Mouse (Mus musculus) liver (tissue): ENCODE results near the gene Phf19.

ENCODE experiments used
- DNase-seq: peaks from one replicate; pipeline ENCODE4 v3.0.0-alpha.2; 2020; ENCODE audit warnings: mixed read lengths

Phf19 gene

DNA sequence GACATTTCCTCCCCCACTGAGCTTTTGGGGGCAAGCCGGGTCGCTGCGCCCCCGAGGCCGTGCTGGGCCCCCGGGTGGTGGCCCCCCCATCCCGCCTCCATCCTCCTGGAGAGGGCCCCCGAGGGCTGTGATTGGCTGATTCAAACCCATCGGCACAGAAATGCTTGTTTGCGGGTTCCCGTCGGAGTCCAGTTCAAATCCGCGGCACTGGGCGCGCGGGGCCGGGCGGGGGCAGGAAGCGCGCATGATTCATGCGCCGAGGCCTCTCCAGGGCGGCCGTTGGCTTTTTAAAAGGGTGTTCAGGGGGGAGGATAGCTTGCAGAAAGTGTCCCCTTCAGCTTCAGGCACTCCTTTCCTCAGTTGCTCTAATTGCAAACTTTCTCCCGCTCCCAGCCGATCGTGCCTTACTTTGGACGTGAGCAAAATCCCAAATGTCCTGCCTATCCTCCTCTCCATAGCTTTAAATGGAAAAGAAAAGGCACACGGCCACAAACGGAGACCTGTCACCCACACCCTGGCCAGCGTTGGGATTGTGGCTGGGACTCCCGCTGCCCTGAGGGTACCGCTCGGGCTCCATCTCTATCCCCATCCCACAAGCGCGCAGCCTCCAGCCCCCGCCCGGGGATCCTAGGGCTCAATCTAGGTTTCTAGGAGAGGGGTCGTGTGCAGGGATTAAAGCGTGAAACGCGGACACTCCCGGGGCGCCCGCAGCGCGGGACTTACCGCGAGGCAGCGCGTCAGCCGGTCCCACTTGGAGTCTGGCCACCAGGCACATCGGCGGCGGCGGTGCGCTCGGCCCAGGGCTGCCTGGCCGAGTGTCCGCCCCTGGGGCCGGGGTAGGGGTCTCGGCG lies at the start of gene Phf19:
Gene Phf19 (minus strand): TSS at position 809 of the 851 bp plus-strand sequence.
- peak; percentile 55 for DNase-seq

DNA sequence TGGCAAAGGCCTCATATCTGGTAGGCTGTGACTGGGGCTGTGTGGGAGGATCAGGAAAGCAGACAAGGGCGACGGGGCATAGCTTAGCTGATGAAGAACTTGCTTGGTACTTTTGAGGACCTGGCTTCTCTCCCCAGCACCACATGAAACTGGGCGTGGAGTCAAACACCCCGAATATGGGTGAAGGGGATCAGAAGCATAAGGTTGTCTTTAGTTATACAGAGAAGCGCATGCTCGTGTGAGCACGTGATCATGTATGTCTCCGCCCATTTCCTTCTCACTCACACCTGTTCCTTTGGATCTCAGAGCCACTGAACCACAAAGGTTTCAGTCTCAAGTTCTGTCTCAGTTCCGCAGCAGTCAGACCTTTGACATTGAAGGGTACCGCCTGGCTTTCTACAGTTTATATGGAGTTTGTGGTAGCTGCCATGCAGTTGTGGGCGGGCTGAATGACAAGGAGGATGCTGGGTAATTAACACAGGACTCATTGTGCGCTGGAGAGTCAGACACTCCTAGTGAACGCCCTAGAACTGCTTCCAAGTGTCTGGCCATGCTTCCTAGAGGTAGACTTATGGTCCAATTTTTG lies 49.6 kb upstream of the Phf19 start:
- no peak for DNase-seq

DNA sequence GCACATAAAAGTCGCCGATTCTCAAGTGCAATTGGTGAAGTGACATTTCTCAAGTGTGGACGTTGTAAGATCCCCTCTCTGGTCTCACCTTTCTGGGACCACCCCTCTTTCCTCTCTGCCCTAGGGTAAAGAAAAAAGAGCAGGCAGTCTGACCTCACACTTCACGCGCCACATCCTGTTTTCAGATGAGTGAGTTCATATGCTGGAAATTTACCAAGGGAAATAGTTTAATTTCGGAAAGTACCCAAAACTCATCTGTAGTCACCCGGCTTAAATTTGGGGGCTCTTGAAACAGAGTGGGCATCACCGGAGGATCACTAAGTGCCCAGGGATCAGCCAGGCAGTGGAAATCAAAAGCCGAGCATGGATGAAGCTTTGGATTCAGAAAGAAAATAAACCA lies 49.1 kb upstream of the Phf19 start:
- DNase-seq, result no peak

DNA sequence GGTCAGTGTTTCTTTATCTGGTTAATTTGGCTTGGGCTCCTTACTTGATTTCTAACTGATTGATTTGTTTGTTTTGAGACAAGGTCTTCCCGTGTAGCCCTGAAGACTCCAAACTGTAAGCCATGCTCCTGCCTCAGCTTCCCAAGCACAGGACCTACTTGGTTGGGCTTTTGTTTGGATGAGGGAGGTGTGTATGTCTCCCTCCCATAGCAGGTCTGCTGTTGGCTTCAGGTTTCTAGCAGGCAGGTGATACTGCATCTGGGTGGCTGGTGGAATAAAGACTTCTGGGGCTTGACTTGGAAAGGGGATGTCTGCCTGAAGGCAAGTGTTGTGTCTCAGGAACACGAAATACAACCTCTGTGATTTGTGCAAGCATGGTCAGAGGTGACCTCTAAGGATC lies 48.4 kb upstream of the Phf19 start:
- DNase-seq, result no peak

DNA sequence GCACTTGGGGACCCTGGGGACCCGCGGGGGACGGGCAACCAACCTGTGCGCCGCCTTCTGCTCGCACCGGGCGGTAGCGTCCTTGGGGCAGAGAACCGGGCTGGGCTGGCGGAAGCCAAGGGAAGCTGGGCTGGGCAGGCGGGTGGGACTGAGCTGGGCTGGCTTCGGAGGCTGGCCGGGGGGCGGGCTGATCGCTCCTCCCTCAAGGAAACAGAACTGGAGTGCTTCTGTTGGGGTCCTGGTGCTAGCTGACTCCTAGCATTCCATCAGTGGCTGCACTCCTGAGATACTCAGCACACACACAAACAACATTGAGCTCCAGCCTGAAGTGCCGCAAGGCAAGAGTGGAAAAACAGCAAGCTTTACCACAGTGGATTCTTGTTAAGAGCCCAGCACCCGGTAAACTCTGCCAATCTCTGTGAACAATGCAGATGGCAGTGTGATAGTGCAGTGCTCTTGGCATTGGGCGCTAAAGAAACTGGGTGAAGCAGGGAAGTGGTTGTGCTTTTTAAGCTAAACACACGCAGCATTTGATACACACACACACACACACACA lies 47.7 kb upstream of the Phf19 start, which contains the start of gene Traf1:
Gene Traf1 (minus strand): TSS at position 292 of the 556 bp plus-strand sequence.
- DNase-seq, result peak; percentile 44

DNA sequence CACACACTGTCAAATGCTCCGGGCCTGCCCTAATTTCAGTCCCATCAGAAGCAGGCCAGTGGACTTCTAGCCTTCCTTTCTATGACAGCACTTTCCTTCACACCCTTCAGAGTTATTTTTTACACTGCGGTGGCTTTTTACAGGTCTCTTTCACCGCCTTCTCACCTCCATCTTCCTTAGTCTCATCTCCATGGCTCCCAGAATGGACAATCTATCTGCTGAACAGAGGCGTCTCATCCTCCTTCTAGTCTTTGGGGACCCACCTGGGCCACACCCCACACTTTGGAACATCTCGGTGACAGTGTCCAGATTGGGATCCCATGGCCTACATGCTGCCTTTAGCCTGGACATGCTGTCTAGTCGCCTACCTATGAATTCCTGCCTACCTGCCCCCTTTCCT lies 47.1 kb upstream of the Phf19 start:
- no peak for DNase-seq

DNA sequence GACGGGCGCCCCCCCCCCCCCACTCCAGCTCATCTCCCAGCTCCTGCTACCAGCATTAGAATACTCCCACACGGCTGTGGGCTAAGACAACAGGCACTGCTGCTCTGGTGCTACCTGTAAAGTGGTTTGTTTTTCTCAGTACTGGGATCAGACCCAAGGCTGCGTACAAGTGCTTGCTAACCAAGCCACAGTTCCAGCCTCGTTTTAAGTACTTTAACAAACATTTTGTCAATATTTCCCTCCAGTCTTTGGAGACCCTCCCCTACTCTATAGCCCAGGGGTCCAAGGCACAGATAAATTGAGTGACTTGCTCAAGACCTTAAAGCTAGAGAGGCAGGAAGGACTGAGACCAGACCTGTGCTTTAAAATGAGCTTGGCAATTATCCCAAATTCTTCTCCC lies 46.6 kb upstream of the Phf19 start:
- no peak for DNase-seq

DNA sequence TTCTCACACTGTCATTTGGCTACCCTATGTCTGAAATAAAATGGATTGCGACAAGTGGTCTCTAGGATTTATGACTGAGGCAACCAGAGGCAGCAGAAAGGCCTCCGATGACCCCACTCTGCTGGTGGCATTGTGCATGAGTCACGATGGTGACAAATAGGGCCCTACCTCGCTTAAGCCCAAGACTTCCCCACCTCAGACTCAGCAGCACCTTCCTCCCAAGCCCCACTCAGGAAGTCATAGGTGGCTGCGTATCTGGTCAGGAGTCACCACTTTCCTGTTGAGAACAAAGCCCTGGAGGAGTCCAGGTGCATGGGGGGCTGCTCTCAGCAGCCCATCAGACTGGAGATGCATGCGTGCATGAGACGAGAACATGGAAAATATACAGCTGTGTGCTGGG lies 44.8 kb upstream of the Phf19 start:
- no peak for DNase-seq

DNA sequence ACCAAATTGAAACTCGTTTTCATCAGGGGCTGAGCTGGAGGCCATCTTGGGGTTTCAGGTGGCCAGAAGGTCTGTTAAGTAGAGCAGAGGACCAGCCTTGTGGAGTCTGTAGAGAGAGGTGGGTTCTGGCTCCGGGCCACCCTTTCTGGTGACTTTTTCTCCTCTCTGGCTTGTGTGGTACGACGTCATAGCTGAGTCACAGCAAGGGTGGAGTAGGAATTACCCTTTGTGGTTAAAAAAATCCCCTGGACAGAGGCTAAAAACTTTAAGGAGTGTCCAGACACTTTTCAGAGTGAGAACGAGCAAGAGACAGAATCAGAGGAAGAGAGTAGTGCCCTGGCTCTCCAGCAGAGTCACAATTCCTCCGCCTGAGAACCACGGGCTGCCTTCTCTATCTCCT lies 44.2 kb upstream of the Phf19 start:
- no peak for DNase-seq

DNA sequence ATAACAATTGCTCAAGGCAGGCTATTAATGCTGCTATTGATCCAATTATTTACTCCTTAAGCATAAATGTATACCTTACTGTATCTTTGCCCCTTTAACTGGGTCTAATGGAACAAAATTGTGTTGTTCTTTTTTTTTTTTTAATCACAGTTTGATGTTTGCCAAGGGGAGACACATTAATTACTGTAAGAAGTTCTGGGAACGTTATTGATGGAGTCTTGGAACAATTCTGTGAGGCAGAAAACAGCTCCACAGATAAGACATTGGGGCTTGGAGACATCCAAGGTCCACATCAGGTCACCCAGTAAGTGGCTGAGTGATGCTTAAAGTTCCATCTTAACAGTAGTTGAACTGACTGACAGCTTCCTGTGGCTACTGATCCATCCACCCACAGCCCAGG lies 43.6 kb upstream of the Phf19 start:
- DNase-seq, result no peak

DNA sequence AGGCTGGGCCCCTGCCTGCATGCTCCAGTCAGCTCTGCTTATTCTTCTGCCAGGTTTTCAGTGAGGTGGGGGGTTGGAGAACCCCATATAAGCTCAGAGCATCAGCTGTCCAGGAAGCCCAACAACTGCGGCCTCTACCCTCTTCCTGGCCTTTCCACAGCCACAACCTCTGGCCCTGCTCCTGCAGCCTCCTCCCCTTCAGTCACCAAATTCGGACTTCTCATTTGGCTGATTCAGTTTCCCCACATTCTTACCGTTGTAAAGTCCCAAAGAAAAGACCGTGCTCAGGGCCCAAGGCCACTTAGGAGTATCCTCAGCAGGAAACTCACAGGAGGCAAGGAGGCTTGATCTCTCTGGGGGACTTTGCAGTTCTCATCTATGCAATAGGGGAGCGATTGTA lies 43.1 kb upstream of the Phf19 start:
- DNase-seq, result no peak

DNA sequence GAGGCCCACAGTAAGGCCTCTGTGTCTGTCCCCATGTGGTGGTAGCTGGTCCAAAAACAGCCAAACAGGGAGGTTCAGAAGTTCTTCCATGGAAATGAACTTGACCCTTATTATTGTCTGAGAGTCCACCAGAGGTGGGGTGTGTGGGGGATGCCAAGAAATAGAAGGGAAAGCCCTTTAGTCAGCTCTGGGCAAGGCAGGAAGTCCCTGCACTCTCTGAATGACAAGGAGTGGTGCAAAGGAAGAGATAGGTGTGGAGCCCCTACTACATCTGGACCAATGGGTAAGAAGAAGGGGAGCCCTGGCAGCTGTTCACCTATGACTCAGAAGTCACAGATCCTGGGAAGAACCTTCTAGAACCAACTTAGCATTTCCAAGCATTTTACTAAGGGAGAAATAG lies 40.5 kb upstream of the Phf19 start:
- no peak for DNase-seq

DNA sequence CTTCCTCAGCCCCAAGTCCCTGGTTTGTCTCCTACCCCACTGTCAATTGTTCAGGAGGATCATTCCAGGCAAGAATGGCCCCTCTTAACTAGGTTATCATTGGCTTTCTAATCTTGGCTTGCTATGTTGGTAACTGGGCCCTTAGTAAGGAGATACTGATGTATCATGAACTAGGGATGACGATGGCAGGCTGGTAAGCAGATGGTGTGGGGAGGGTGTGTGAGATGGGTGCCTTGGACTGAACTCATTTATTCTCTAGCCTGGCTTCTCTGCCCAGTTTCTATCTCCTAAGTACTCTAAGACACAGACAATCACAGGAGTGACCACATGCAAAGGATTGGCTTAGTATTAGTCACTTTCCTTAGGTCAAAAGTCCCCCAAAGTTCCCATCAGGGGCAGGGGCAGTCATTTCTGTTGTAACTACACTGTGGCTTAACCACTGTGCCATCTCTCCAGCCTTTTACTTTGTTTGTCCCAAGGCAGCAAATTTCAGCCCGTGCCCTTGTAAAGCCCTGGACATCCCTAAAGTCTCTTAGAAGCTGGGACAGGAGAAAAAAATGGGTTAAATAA lies 39.8 kb upstream of the Phf19 start:
- no peak for DNase-seq

DNA sequence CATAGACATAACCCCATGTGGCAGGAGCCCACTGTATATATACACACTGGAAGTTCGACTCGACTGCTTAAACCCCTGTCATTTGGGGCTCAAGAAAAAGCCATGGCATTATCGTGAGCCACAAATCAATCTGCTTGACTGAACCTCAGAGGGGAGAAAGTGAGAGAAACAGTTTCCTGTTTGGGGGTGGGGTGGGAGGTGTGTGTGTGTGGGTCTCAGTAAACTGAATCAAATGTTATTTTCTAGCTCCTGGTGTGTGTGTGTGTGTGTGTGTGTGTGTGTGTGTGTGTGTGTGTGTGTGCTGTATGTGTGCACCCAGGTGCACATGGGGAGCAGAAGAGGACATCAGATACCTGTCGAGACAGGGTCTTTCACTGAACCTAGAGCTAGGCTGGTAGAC lies 39.2 kb upstream of the Phf19 start:
- no peak for DNase-seq

DNA sequence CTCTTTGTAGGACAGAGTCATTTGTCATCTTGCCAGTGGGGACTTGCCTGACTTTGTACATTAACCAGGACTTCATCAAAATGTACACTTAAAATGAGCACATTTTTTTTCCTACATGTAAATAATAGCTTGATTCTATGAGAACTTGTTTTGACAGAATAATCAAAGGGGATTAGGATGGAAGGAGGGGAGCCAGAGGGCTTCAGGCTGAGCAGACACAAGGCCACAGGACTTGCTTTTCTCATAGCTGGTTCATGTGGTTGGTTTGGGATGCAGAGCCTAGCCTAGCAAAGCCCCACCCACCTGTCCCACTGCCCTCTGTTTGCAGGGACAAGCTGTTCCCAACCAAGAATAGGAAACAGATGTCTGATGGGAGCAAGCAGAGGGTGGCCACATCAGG lies 37.6 kb upstream of the Phf19 start:
- DNase-seq, result no peak

DNA sequence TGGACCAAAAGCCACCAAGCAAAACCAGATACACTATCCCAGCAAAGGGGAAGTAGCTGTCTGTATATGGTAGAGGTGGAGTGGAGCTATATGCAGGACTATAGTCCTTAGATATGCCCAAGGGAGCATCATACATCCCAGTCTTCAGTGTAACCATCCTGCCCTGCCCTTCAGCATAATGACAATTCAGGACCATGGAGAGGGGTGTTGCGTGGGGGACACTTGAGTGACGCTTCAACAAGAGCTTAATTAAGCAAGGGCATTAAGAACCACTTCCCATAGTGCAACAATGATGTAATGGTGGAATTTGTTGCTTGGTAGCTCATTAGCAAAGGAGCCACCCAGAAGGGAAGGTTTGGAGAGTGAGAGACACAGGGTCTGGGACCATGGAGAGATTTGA lies 34.8 kb upstream of the Phf19 start:
- DNase-seq, result no peak

DNA sequence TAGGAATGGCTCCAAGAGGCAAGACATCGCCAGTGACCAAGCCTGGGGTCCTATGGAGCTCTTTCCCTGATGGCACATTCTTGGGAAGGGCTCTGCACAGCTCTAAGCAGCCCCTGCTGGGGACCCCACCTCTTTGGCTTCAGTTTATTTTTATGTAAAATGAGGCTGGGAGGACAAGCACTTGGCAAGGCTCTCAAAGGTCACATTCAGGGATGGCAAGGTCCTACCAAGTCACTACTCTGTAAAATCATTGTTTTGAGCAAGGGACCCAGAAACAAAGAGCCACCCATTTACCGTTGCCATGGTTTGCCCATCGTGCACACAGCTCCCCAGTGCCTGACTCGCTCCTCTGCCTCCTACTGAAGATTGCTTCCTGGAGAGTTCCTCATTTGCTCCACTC lies 32.2 kb upstream of the Phf19 start:
- no peak for DNase-seq

DNA sequence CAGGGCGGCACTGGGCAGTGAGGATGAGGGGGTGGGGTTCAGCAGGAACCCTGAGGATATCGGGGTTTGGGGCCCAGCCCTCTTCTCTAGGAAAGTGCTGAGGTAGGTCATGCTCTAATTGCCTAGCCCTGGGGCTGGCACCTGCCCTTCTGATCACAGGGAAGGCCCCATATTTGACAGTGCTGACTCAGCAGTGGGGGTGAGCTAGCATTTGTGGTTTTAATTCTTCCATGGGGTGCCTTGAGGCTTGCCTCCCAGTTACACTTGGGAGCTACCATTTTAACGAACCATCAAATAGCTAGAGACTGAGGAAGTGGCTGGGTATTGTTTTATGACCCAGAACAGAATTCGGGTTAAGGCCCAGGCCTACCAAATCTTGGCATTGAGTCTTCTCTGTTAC lies 31.8 kb upstream of the Phf19 start:
- no peak for DNase-seq

DNA sequence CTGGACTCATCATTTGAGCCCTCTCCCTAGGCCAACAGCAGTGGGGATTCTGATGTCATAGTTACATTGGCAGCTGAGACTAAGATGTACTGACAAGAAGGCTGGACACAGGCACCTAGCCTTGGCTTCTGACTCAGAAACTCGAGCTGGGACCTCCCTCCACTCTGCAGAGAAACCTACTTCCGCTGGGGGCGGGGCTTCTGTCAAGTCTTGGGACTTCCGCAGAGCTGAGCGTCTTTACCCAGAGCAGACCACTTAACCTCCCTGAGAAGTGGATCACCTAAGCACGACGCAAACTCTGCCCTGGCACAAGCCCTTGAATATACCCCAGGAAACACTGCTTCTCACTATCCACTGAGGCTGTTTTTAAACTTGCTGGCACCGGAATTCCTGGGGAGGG lies 30.9 kb upstream of the Phf19 start:
- peak; percentile 64 for DNase-seq

DNA sequence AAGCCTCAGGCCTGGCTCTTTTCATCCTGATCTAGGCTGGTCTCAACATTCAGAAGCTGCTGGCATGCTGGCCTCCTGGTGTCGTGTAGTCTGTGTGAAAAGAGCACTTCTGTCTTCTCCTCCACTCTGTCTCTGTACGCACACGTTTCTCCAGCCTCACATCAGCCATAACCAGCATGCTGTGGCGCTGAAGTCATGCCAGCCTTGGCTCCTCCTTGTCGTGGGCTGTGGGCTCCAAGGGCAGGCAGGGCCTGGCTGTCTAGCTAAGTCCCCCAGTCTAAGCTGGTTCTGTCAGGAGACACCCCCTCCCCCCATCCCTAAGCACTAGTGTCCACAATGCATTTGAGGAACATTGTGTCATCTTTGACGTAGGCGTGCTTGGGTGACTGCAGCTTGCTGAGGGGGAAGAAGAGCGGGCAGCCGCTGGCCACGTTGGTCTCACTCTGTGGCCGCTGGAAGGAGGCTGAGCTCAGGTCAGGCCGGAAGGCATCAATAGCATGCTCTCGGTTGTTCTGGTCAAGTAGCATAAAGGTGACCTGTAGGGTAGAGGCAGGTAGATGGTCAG lies 29.8 kb upstream of the Phf19 start:
- DNase-seq, result no peak

DNA sequence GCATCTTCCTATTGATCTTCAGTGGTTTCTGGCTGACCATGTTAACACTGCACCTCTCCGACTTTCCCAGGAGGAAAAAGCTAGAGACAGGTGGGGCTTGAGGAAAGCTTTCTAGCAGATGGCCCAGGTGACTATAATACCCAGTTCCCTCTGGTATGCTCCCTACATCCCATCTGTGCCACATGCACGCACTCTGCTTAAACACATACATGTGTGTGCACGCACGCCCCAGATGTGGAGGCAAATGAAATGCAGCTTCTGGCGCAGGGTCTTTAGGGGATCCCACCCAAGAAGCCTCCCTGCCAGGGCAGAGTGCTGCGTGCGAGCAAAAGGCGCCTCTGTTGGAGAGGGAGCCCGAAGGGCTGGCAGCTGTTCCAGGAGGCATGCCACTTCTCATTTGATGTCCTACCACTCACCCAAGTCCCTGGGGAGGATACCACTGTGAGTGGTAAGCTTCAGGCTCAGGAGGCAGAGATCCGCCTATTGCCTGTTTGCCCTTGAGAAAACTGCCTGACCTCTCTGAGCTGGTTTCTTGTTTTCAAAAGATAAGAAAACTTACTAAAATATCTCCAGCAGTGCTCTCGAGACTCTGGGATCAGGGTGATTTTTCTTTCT lies 27.3 kb upstream of the Phf19 start:
- no peak for DNase-seq

DNA sequence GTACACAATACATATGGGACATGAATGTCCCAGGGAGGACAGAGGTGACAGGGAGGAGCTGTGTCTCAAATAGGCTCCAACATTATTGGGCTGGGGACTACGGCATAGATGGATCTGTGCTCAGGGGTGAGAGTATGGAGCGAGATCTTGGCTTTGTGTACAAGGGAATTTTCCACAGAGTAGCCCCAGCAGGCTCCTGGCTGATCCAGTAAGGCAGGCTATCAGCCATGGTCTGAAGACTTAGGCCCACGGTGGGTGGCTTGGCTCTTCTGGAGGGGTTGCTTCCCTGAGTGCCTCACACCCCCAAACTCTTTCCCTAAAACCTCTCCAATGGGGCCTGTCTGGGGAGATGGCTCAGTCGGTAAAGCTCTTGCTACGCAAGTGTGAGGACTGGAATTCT lies 26.4 kb upstream of the Phf19 start:
- DNase-seq, result no peak
